Mouse (Mus musculus) liver, embryonic 12.5 days (tissue): ENCODE data around the gene Slc7a9. TPM values are rescaled to one million over a fixed set of nuclear protein-coding genes. Genes with fewer than 3 reads are reported as not detected.

ENCODE experiments used
- ATAC-seq: fragments of 200-750 bp; cut with Nextera tagmentation; 2 replicates; pipeline ENCODE4 v1.8.0; 2017; ENCODE audit warnings: moderate number of reproducible peaks, mild to moderate bottlenecking, moderate library complexity
- H3K27ac ChIP-seq: fragments of 300-500 bp; sonication (generic); 2 replicates; pipeline ENCODE4 v1.5.1; 2016; ENCODE audit warnings: mild to moderate bottlenecking
- H3K27me3 ChIP-seq: fragments of 300-500 bp; sonication (generic); replicated peaks from 2 replicates; pipeline ENCODE4 v1.6.1; 2016; ENCODE audit warnings: mild to moderate bottlenecking, moderate library complexity
- H3K36me3 ChIP-seq: fragments of 300-500 bp; sonication (generic); 2 replicates; pipeline ENCODE4 v1.6.1; 2016; ENCODE audit warnings: mild to moderate bottlenecking, moderate library complexity
- H3K4me1 ChIP-seq: fragments of 300-500 bp; sonication (generic); 2 replicates; pipeline ENCODE4 v1.6.1; 2016
- H3K4me2 ChIP-seq: fragments of 300-500 bp; sonication (generic); 2 replicates; pipeline ENCODE4 v1.6.1; 2016; ENCODE audit warnings: mild to moderate bottlenecking, moderate library complexity
- H3K4me3 ChIP-seq: fragments of 300-500 bp; sonication (generic); 2 replicates; pipeline ENCODE4 v1.5.1; 2016; ENCODE audit warnings: mild to moderate bottlenecking, moderate library complexity
- H3K9ac ChIP-seq: fragments of 300-500 bp; sonication (generic); 2 replicates; pipeline ENCODE4 v1.6.1; 2016; ENCODE audit warnings: mild to moderate bottlenecking, moderate library complexity
- H3K9me3 ChIP-seq: fragments of 300-500 bp; sonication (generic); replicated peaks from 2 replicates; pipeline ENCODE4 v1.6.1; 2016; ENCODE audit warnings: mild to moderate bottlenecking, moderate library complexity
- WGBS: fragments of 180-500 bp; shearing (Covaris S2); methylation state at CpG from one replicate; pipeline ENCODE4 v1.1.7; 2016; ENCODE audit not compliant: insufficient replicate concordance; 5-methylcytosine and 5-hydroxymethylcytosine counted together
- polyA plus RNA-seq: library from polyadenylated mRNA; unstranded; fragments of >200 nt; fragmentation: Nextera tagmentation; extraction: Ambion mirVana; gene quantifications from 2 replicates; pipeline ENCODE4 v1.2.1, GENCODE M21; 2016

Slc7a9 gene
- polyA plus RNA-seq, 1 experiment from 2014 or later: 2.2 TPM

DNA sequence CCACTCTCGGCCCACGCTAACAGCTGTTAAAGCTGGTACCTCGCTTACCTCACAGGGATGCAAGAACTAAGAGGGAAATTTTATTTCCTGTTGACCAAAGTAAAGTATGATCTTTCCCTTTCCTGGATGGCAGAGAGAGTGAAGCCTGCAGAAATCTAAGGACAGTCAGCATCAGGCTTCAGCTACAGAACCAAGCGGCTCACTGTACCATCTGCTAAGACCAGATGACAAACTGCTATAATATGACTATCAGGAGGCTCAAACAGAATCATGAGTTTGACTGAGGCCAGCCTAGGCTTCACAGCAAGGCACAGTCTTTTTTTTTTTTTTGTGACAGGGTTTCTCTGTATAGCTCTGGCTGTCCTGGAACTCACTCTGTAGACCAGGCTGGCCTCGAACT lies 16.4 kb downstream of the Slc7a9 start:
- Histone ChIP-seq H3K27me3 (no peaks in the 10 kb centered on the region), H3K36me3 (no peaks in the 10 kb centered on the region), H3K4me3 (no peak overlapping the region), H3K9ac (no peak overlapping the region), H3K4me2 (no peak overlapping the region), H3K9me3 (no peaks in the 10 kb centered on the region), H3K4me1 (no peaks in the 10 kb centered on the region), H3K27ac (no peak overlapping the region)
- ATAC-seq: no peak
- WGBS: 74% methylated on average over 5 of the region's 5 CpGs

DNA sequence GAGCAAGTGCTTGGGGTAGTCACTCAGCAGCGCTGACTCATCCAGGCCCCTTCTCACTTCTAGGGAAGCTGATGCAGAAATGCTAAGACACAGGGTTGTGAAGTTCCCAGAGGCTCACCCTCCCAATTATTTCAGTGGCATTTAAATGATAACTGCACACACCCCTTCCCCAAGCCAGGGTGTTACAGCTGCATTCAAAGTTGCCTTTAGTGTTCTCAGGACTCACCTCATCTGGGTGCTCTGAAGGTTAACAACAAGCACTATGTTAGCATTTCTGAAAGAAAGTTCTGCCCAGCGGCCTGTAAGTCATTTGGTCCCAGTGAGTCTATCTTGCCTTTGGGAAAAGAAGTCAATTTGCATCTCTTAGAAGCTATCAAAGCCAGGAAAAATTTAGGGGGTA lies 19.3 kb downstream of the Slc7a9 start:
- Histone ChIP-seq H3K36me3 (no peaks in the 10 kb centered on the region), H3K9ac (no peak overlapping the region), H3K9me3 (no peaks in the 10 kb centered on the region), H3K4me3 (no peak overlapping the region), H3K27ac (no peak overlapping the region), H3K4me2 (no peak overlapping the region), H3K27me3 (no peaks in the 10 kb centered on the region), H3K4me1 (no peaks in the 10 kb centered on the region)
- no peak for ATAC-seq
- 61% methylated on average over 2 of the region's 2 CpGs for WGBS

- ATAC-seq: no peak
- Histone ChIP-seq H3K4me2 (no peak overlapping the region), H3K9ac (no peak overlapping the region), H3K27me3 (no peaks in the 10 kb centered on the region), H3K27ac (no peak overlapping the region), H3K9me3 (no peaks in the 10 kb centered on the region), H3K4me3 (no peak overlapping the region), H3K4me1 (no peaks in the 10 kb centered on the region), H3K36me3 (no peaks in the 10 kb centered on the region)
- 49% methylated on average over 4 of the region's 4 CpGs for WGBS
Measured at GRCm38 (mm10) chr7:35470794-35471193, 22.2 kb downstream of the Slc7a9 start.

- Histone ChIP-seq H3K4me2 (no peak overlapping the region), H3K36me3 (no peaks in the 10 kb centered on the region), H3K27me3 (no peaks in the 10 kb centered on the region), H3K4me3 (no peak overlapping the region), H3K4me1 (no peaks in the 10 kb centered on the region), H3K9me3 (no peaks in the 10 kb centered on the region), H3K9ac (no peak overlapping the region), H3K27ac (no peak overlapping the region)
- 54% methylated on average over 2 of the region's 2 CpGs for WGBS
- no peak for ATAC-seq
Measured at GRCm38 (mm10) chr7:35476457-35476856, 27.9 kb downstream of the Slc7a9 start.

DNA sequence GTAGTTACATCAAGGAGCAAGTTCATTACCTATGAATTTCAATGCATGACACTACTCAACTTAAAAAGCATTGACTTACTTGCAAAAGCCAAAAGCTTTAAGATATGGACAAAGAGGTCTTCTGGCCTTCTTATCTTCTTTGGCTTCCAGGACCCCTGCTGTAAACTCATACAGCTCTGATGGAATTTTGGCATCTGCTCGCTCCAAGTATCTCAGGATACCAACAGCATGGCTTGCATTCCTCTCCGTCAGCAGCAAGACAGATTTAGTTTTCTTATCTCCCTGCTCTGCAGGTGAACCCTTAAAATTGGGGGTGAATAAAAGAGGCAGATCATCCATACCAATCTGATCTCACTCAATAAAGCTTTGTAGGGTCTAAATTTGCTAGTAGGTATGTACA lies 36.5 kb downstream of the Slc7a9 start:
- no peak overlapping the region for H3K27ac ChIP-seq
- no peaks in the 10 kb centered on the region for H3K4me1 ChIP-seq
- no peaks in the 10 kb centered on the region for H3K9me3 ChIP-seq
- no peaks in the 10 kb centered on the region for H3K36me3 ChIP-seq
- H3K4me2 ChIP-seq: no peak overlapping the region
- no peaks in the 10 kb centered on the region for H3K27me3 ChIP-seq
- H3K4me3 ChIP-seq: no peak overlapping the region
- H3K9ac ChIP-seq: no peak overlapping the region
- no peak for ATAC-seq
- 73% methylated on average over 2 of the region's 2 CpGs for WGBS

DNA sequence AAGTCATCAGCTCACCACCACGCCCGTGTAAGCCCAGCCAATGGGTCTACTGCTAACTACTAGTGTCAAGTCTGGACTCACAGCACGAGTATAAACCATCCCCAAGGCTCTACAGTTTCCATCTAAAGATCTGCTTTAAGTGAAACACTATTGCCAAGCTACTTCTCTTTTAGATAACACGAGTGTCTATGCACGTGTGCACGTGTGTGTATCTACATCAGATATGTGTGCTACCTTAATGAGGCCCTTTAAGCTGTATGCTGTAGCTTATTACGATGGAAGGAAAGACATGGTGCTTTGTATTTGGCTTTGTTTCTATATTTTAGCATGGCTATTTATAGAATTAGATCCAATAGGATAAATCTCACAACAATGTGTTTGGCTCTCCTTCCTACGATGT lies 38.0 kb downstream of the Slc7a9 start:
- Histone ChIP-seq H3K27me3 (no peaks in the 10 kb centered on the region), H3K4me3 (no peak overlapping the region), H3K9me3 (no peaks in the 10 kb centered on the region), H3K36me3 (no peaks in the 10 kb centered on the region), H3K4me2 (no peak overlapping the region), H3K9ac (no peak overlapping the region), H3K4me1 (no peaks in the 10 kb centered on the region), H3K27ac (no peak overlapping the region)
- WGBS: 56% methylated on average over 8 of the region's 8 CpGs
- ATAC-seq: no peak

DNA sequence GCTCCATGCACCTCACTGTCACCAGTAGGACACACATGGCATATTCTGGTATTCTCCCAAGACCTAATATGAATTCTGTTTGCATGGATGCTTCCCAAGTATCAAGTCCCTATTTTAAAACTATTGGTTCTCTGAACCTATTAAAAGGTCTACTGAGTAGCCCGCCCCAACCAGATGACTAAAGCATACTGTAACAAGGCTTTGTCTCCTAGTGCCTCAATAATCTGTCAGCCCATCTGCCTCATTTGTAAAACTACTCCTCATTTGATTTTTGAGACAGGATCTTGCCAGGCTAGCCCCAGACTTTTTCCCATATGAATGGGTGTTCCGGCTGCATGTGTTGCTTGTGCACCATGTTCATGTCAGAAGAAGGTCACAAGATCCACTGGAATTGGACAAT lies 41.6 kb downstream of the Slc7a9 start:
- Histone ChIP-seq H3K4me1 (no peaks in the 10 kb centered on the region), H3K4me2 (no peak overlapping the region), H3K27ac (no peak overlapping the region), H3K4me3 (no peak overlapping the region), H3K9me3 (no peaks in the 10 kb centered on the region), H3K9ac (no peak overlapping the region), H3K27me3 (no peaks in the 10 kb centered on the region), H3K36me3 (no peaks in the 10 kb centered on the region)
- WGBS: 78% methylated on average over 2 of the region's 2 CpGs
- no peak for ATAC-seq

DNA sequence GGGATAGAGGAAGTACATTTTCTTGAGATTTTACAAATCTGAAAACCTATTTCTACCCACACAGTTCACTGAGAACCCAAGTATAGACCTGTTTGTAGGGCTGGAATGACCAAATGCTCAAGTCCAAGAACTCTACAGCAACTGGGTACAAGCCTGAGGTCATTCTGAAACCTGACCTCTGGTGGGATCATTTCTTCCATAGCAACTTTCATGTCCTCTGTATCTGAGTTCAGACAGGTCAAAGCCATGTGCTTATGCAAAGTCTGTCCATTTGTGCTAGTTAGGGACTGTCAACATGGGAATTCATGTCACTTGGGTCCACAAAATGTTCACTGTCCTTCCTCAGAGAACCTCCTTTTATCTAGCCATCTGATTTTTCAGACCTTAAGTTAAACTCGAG lies 42.4 kb downstream of the Slc7a9 start:
- Histone ChIP-seq H3K4me2 (no peak overlapping the region), H3K9ac (no peak overlapping the region), H3K4me3 (no peak overlapping the region), H3K4me1 (no peaks in the 10 kb centered on the region), H3K27me3 (no peaks in the 10 kb centered on the region), H3K27ac (no peak overlapping the region), H3K9me3 (no peaks in the 10 kb centered on the region), H3K36me3 (no peaks in the 10 kb centered on the region)
- no peak for ATAC-seq
- WGBS: 59% methylated on average over 1 of the region's 1 CpGs

DNA sequence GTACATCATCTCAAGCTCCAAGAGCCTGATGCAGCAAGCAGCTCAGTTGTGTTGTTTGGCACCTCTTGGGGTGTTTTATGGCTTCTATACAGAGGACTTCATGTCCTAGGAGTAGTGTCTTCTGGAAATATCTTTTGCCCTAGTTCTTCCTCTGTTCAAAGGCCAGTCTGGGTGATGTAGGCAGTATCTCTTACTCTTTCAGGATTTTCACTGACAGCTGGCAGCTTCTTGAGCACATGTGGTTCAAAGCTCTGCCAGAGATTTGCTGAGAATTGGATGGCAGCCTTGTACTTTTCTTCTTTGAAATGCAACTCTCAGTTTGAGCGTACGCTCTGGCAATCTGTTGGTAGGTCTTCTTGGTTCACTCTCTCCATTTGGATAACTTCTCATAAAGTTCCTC lies 48.9 kb downstream of the Slc7a9 start:
- ATAC-seq: no peak
- H3K27ac ChIP-seq: no peak overlapping the region
- H3K4me1 ChIP-seq: no peaks in the 10 kb centered on the region
- H3K27me3 ChIP-seq: 0 out of 2 replicates have a peak, but pooled peaks cover 4% of the 10 kb centered on the region
- H3K9me3 ChIP-seq: no peaks in the 10 kb centered on the region
- no peak overlapping the region for H3K9ac ChIP-seq
- H3K4me3 ChIP-seq: no peak overlapping the region
- WGBS: 77% methylated on average over 2 of the region's 2 CpGs
- no peaks in the 10 kb centered on the region for H3K36me3 ChIP-seq
- H3K4me2 ChIP-seq: no peak overlapping the region

- Histone ChIP-seq H3K4me1 (no peaks in the 10 kb centered on the region), H3K36me3 (no peaks in the 10 kb centered on the region), H3K4me2 (no peak overlapping the region), H3K9ac (no peak overlapping the region), H3K27me3 (0 out of 2 replicates have a peak, but pooled peaks cover 4% of the 10 kb centered on the region), H3K9me3 (no peaks in the 10 kb centered on the region), H3K4me3 (no peak overlapping the region), H3K27ac (no peak overlapping the region)
- no peak for ATAC-seq
- WGBS: 24% methylated on average over 4 of the region's 4 CpGs
Measured at GRCm38 (mm10) chr7:35501995-35502394, 53.4 kb downstream of the Slc7a9 start.

Other genes starting within 250 kb of the Slc7a9 start
- gene Lrp3, start 233.3 kb upstream of the Slc7a9 start, polyA plus RNA-seq: 0.81 and 1.3 TPM in 2 replicates
- 9.6 and 10.6 TPM in 2 replicates for gene Gpatch1, start 130.4 kb upstream of the Slc7a9 start, polyA plus RNA-seq
- 4.6 and 5.5 TPM in 2 replicates for gene Rhpn2, start 114.6 kb upstream of the Slc7a9 start, polyA plus RNA-seq
- gene Faap24, start 52.0 kb upstream of the Slc7a9 start, polyA plus RNA-seq: 34.4 and 34.7 TPM in 2 replicates
- gene Cep89, start 51.8 kb upstream of the Slc7a9 start, polyA plus RNA-seq: 25.5 and 25.9 TPM in 2 replicates
- gene Tdrd12, start 88.9 kb downstream of the Slc7a9 start, polyA plus RNA-seq: 0.30 TPM in 1 of 2 replicates, not detected in the other
- gene Nudt19, start 107.5 kb downstream of the Slc7a9 start, polyA plus RNA-seq: 99.9 and 102 TPM in 2 replicates
- gene Rgs9bp, start 136.8 kb downstream of the Slc7a9 start, polyA plus RNA-seq: 0.06 and 0.11 TPM in 2 replicates
- gene Ankrd27, start 137.4 kb downstream of the Slc7a9 start, polyA plus RNA-seq: 43.1 and 45.5 TPM in 2 replicates
- 193 and 197 TPM in 2 replicates for gene Pdcd5, start 198.7 kb downstream of the Slc7a9 start, polyA plus RNA-seq